Mouse (Mus musculus): ENCODE data around the gene Smg5.

GRCm38 (mm10) chr3:88336058-88337013 lies at the start of gene Smg5, which contains the start of gene Tmem79:
- TF ChIP-seq FLI1 (IDR thresholded peaks at IDR 0.05; ENCODE audit: low read length) (no peak), GATA1 (IDR thresholded peaks at IDR 0.05; ENCODE audit: borderline replicate concordance, low read length) (no peak)

All from megakaryocyte, embryonic 14.5 days (primary cell).